Mouse (Mus musculus): ENCODE measurements around the gene Adgrg5. TPM values are rescaled to one million over a fixed set of nuclear protein-coding genes. Genes with fewer than 3 reads are reported as not detected.

Gene Adgrg5
- polyA plus RNA-seq, 1 experiment from 2014 or later, result 1.5 TPM

DNA sequence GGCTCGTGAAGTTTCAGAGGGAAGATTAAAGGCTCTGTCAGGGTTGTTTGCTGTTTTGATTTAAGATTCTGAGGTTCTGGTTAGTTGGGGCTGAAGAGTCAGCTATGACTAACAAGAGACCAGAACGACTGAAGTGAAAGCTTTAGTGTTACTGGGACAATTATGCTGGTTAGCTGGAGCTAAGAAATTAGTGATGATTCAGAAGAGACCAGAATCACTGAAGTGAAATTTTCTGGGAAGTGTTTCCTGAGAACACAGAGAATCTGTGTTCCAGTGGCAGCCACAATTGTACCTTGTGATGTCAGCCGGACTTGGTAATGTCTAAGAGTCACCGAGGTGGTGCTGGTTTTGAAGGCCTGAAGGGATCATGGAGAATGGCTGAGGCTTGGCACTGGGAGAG, 42.8 kb upstream of the Adgrg5 start:
- WGBS, result 62% methylated on average over 4 of the region's 4 CpGs
- TF ChIP-seq CTCF (IDR thresholded peaks at IDR 0.05; ENCODE audit: low read depth), result no peak
- Histone ChIP-seq H3K9me3 (ENCODE audit: control insufficient read depth) (no peaks in the 10 kb centered on the region), H3K27ac (ENCODE audit: low read depth, low read length) (no peak overlapping the region), H3K4me3 (ENCODE audit: low read depth, low read length) (no peak overlapping the region), H3K9ac (ENCODE audit: low read depth, low read length) (no peak overlapping the region), H3K4me2 (replicated peaks; ENCODE audit: low read depth) (no peak overlapping the region), H3K27me3 (replicated peaks; ENCODE audit: control insufficient read depth, insufficient read depth, low read length) (no peaks in the 10 kb centered on the region), H3K36me3 (ENCODE audit: control insufficient read depth, insufficient read depth) (no peaks in the 10 kb centered on the region), H3K4me1 (replicated peaks; ENCODE audit: control insufficient read depth, insufficient read depth, low read length) (no peaks in the 10 kb centered on the region; the same call in 1 of the 2 replicates)
- ATAC-seq, result no peak

GRCm38 (mm10) chr8:94888383-94889036, 35.0 kb upstream of the Adgrg5 start:
- Histone ChIP-seq H3K4me3 (ENCODE audit: low read depth, low read length) (no peak overlapping the region), H3K27ac (ENCODE audit: low read depth, low read length) (no peak overlapping the region), H3K27me3 (replicated peaks; ENCODE audit: control insufficient read depth, insufficient read depth, low read length) (no peaks in the 10 kb centered on the region), H3K9ac (ENCODE audit: low read depth, low read length) (no peak overlapping the region), H3K36me3 (ENCODE audit: control insufficient read depth, insufficient read depth) (no peaks in the 10 kb centered on the region), H3K9me3 (ENCODE audit: control insufficient read depth) (no peaks in the 10 kb centered on the region), H3K4me2 (replicated peaks; ENCODE audit: low read depth) (peak overlapping the region; percentile 47), H3K4me1 (replicated peaks; ENCODE audit: control insufficient read depth, insufficient read depth, low read length) (no peaks in the 10 kb centered on the region)
- no peak for ATAC-seq
- 19% methylated on average over 14 of the region's 14 CpGs for WGBS
- TF ChIP-seq CTCF (IDR thresholded peaks at IDR 0.05; ENCODE audit: low read depth), result 0 out of 2 replicates have a peak, but pooled peaks have one; percentile 5

DNA sequence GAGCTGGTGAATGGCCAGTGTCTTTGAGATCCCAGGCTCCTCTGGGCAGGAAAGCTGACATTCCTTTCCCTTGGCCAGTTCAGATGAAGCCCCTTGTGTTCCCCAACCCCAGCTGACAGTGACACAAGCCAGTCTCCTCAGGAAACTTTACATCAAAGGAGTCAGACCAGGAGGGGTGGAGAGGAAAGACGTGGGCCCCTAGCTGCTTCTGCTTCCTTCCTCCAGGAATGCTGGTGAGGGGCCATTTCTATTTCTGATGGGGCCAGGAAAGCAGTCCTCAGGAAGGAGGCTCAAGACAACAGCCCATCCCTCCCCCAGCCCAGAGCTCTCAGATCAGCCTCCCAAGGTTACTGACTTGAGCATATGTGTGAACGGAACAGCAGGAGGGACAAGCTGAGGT, 30.6 kb upstream of the Adgrg5 start:
- WGBS, result 33% methylated on average over 2 of the region's 2 CpGs
- Histone ChIP-seq H3K9ac (ENCODE audit: low read depth, low read length) (no peak overlapping the region), H3K4me2 (replicated peaks; ENCODE audit: low read depth) (no peak overlapping the region), H3K27ac (ENCODE audit: low read depth, low read length) (no peak overlapping the region), H3K4me1 (replicated peaks; ENCODE audit: control insufficient read depth, insufficient read depth, low read length) (no peaks in the 10 kb centered on the region), H3K4me3 (ENCODE audit: low read depth, low read length) (no peak overlapping the region), H3K27me3 (replicated peaks; ENCODE audit: control insufficient read depth, insufficient read depth, low read length) (no peaks in the 10 kb centered on the region), H3K9me3 (ENCODE audit: control insufficient read depth) (no peaks in the 10 kb centered on the region), H3K36me3 (ENCODE audit: control insufficient read depth, insufficient read depth) (no peaks in the 10 kb centered on the region)
- TF ChIP-seq CTCF (IDR thresholded peaks at IDR 0.05; ENCODE audit: low read depth), result no peak
- no peak for ATAC-seq

DNA sequence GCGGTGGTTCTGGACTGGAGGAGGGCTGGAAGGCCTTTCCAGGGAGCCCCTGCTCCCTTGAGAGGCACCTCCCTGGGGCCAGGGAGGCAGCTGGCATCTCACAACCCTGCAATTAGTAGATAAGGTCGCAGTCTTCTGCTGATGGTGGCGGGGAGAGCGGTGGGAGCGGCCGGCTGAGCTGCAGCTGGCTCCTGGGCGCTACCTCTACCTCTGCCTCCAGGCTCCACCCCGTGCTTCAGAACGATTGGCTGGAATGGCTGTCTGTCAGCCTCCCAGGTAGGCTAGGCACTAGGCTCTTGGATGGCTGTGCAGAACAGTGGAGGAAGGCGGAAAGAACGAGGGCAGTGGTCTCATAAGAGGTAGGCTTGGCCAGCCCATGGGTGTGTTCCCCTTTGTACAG, 24.2 kb upstream of the Adgrg5 start:
- no peak for TF ChIP-seq CTCF (IDR thresholded peaks at IDR 0.05; ENCODE audit: low read depth)
- no peaks in the 10 kb centered on the region for H3K9me3 ChIP-seq (ENCODE audit: control insufficient read depth)
- no peaks in the 10 kb centered on the region for H3K27me3 ChIP-seq (replicated peaks; ENCODE audit: control insufficient read depth, insufficient read depth, low read length)
- no peaks in the 10 kb centered on the region; the same call in 1 of the 2 replicates for H3K36me3 ChIP-seq (ENCODE audit: control insufficient read depth, insufficient read depth)
- H3K9ac ChIP-seq (ENCODE audit: low read depth, low read length), result 0 out of 2 replicates have a peak overlapping the region, but pooled peaks have one; percentile 4
- peak; percentile 91 for ATAC-seq
- peak overlapping the region; percentile 55; the same call in 1 of the 2 replicates for H3K27ac ChIP-seq (ENCODE audit: low read depth, low read length)
- WGBS, result 14% methylated on average over 11 of the region's 11 CpGs
- peak overlapping the region; percentile 51 for H3K4me2 ChIP-seq (replicated peaks; ENCODE audit: low read depth)
- 0 out of 2 replicates have a peak overlapping the region, but pooled peaks have one; percentile 1 for H3K4me3 ChIP-seq (ENCODE audit: low read depth, low read length)
- peaks cover 14% of the 10 kb centered on the region for H3K4me1 ChIP-seq (replicated peaks; ENCODE audit: control insufficient read depth, insufficient read depth, low read length)

DNA sequence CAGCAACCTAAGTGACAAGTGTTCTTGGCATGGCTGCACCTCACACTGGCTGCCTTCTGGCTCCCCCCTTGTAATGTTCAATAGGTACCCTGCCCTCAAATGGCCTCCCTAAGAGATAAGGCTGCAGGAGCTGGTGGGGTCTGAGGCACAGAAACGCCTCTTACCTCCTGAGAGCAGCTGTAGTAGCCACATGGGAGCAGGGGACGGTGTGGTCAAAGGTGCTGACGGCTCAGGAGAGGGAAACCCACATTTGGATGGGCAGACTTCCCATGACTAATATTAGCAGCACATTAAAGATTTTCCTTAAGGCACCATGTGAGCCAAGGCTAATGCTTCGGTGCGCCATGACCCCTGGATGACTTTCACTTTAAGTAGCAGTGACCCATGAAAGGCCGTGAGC, 22.9 kb upstream of the Adgrg5 start:
- Histone ChIP-seq H3K4me2 (replicated peaks; ENCODE audit: low read depth) (peak overlapping the region; percentile 51), H3K4me1 (replicated peaks; ENCODE audit: control insufficient read depth, insufficient read depth, low read length) (peaks cover 14% of the 10 kb centered on the region), H3K9me3 (ENCODE audit: control insufficient read depth) (no peaks in the 10 kb centered on the region), H3K27ac (ENCODE audit: low read depth, low read length) (peak overlapping the region; percentile 73), H3K36me3 (ENCODE audit: control insufficient read depth, insufficient read depth) (no peaks in the 10 kb centered on the region; the same call in 1 of the 2 replicates), H3K4me3 (ENCODE audit: low read depth, low read length) (no peak overlapping the region), H3K9ac (ENCODE audit: low read depth, low read length) (no peak overlapping the region), H3K27me3 (replicated peaks; ENCODE audit: control insufficient read depth, insufficient read depth, low read length) (no peaks in the 10 kb centered on the region)
- WGBS, result 25% methylated on average over 6 of the region's 6 CpGs
- no peak for ATAC-seq
- no peak for TF ChIP-seq CTCF (IDR thresholded peaks at IDR 0.05; ENCODE audit: low read depth)

DNA sequence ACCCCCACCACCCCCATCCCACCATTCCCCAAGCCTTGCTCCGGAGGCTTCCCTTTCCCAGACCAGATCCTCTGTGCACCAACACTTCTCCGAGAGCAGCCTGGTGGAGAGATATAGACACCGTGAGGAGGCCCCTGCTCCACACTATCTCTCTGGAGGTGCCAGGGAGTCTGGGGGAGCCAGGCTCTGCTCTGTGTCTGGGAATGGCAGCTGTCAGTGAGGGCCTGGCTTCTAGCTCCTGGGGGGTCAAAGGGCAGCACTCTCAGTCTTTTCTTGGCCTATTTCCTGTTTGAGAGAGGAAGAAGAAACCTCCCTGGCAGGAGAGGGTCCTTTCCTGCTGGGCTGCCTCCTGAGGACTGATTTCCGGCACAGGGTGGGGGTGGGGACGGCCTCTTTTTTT, 22.5 kb upstream of the Adgrg5 start:
- ATAC-seq, result peak; percentile 31
- peaks cover 14% of the 10 kb centered on the region for H3K4me1 ChIP-seq (replicated peaks; ENCODE audit: control insufficient read depth, insufficient read depth, low read length)
- WGBS, result 14% methylated on average over 5 of the region's 5 CpGs
- no peak overlapping the region for H3K9ac ChIP-seq (ENCODE audit: low read depth, low read length)
- TF ChIP-seq CTCF (IDR thresholded peaks at IDR 0.05; ENCODE audit: low read depth), result no peak
- H3K27me3 ChIP-seq (replicated peaks; ENCODE audit: control insufficient read depth, insufficient read depth, low read length), result no peaks in the 10 kb centered on the region
- no peaks in the 10 kb centered on the region for H3K9me3 ChIP-seq (ENCODE audit: control insufficient read depth)
- peak overlapping the region; percentile 51 for H3K4me2 ChIP-seq (replicated peaks; ENCODE audit: low read depth)
- H3K36me3 ChIP-seq (ENCODE audit: control insufficient read depth, insufficient read depth), result peaks cover 1% of the 10 kb centered on the region
- H3K4me3 ChIP-seq (ENCODE audit: low read depth, low read length), result no peak overlapping the region
- peak overlapping the region; percentile 73 for H3K27ac ChIP-seq (ENCODE audit: low read depth, low read length)
